Mouse (Mus musculus) ES-E14 (cell line): Measurements from ENCODE around the gene Fermt3.

Experiments used
- CHD2 ChIP-seq: IDR thresholded peaks from 2 replicates; pipeline ENCODE4 v1.6.1; 2014; ENCODE audit warnings: mild to moderate bottlenecking, low read depth, low read length, inconsistent platforms
- HCFC1 ChIP-seq: IDR thresholded peaks from 2 replicates; pipeline ENCODE4 v1.6.1; 2012; ENCODE audit warnings: low read length, inconsistent platforms, borderline replicate concordance; ENCODE audit not compliant: insufficient read depth
- MAFK ChIP-seq: IDR thresholded peaks from 2 replicates; pipeline ENCODE4 v1.6.1; 2014; ENCODE audit warnings: mild to moderate bottlenecking, low read depth, low read length, inconsistent platforms; ENCODE audit not compliant: insufficient read depth
- ZNF384 ChIP-seq: IDR thresholded peaks from 2 replicates; pipeline ENCODE4 v1.6.1; 2012; ENCODE audit warnings: low read depth, low read length, inconsistent platforms

DNA sequence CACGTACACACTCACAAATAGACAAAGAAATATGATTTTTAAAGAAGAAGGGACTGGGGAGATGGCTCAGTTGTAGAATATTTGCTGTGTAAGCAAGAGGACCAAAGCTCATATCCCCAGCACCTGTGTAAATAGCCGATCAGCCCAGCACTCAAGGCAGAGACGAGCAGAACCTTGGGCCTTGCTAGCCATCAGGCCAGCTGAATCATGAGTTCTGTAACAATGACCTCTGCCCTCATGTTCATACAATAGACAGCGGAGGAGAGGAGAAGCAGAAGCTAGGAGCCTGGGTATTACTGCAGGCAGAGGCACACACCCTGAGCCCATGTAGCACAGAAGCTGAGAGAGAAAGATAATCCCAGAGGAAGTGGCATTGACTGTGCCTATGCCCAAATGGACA, 6.8 kb downstream of the Fermt3 start:
- TF ChIP-seq ZNF384 (no peak), HCFC1 (no peak), MAFK (no peak), CHD2 (no peak)
